ENCODE assay signal across 22 mouse cellular contexts in the genomic region with DNA sequence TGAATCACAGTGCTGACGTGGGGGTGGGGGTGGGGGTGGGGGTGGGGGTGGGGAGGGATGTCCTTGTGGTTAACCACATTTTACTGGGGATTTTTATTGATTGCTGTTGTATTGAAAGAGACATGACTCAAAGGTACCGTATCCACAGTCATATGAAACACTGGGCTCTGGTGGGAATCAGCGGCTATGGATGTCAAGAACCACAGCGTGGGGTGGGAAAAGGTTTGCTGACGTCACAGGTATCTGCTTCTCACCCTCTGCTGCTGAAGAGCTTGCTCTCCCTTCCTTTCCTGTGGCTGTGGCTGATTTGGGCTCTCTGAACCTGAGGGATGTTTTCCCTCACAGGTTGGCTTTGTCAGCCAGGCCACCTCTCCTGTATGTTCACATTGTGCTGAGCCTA. TPM values are rescaled to one million over a fixed set of nuclear protein-coding genes. Genes with fewer than 3 reads are reported as not detected.
DNase-seq lines count a peak whose midpoint lies in the region; TF ChIP-seq lines count a peak whose summit lies in the region.
"Had no signal": no experiment of that assay in that cellular context is flagged by ENCODE, and none has a peak within 500 bp of the region (broad histone marks: within the 10 kb centered on the region; RNA-seq: fewer than 3 reads in every experiment).

No protein-coding gene starts in this region.

- peak; percentile 19 for DNase-seq in 3T3-L1 (ENCODE audit: low read depth, low spot score)
- DNase-seq in CD4-positive helper T cell, adult 2 months (ENCODE audit: low read depth, low spot score) = peak; percentile 2
- peak; percentile 69 for DNase-seq in NIH3T3 (ENCODE audit: low read depth)
- DNase-seq in cerebellum, adult 8-10 months = no peak
- DNase-seq in lung, adult 18-20 months = no peak
- DNase-seq in midbrain, embryonic 10.5 days (ENCODE audit: low spot score) = no peak
- DNase-seq: adrenal gland, adult 8-10 months; adrenal gland, postnatal 14 days; adrenal gland, postnatal 36 days; B cell, adult 2 months; cerebellum, adult 11-12 months; cerebellum, adult 2 months; cerebellum, adult 9-11 months; cerebellum, postnatal 14 days; cerebellum, postnatal 36 days; embryo, embryonic 11 days had no signal

- no peaks in the 10 kb centered on the region for H3K36me3 ChIP-seq in myocyte (ENCODE audit: control insufficient read depth, insufficient read depth)
- no peaks in the 10 kb centered on the region for H3K36me3 ChIP-seq in midbrain, embryonic 10.5 days
- H3K36me3 ChIP-seq: embryonic facial prominence, embryonic 15.5 days; forebrain, embryonic 10.5 days; forebrain, embryonic 12.5 days had no signal

- H3K4me1 ChIP-seq in midbrain, embryonic 10.5 days = 0 out of 2 replicates have a peak, but pooled peaks cover 8% of the 10 kb centered on the region

- no peak for TF ChIP-seq POLR2A in myocyte (IDR thresholded peaks at IDR 0.05; ENCODE audit: insufficient read length, low read depth)

- 68% methylated on average over 5 of the region's 5 CpGs for WGBS in midbrain, embryonic 10.5 days

- H3K4me2 ChIP-seq in myocyte (ENCODE audit: low read depth) = peak overlapping the region; percentile 19
- H3K4me2 ChIP-seq: embryonic facial prominence, embryonic 13.5 days; embryonic facial prominence, embryonic 15.5 days; forebrain, embryonic 12.5 days had no signal

- no peak overlapping the region for H3ac ChIP-seq in myocyte (ENCODE audit: control insufficient read depth, insufficient read length)

- H3K4me3 ChIP-seq in myocyte = no peak overlapping the region
- H3K4me3 ChIP-seq in midbrain, embryonic 10.5 days = no peak overlapping the region
- H3K4me3 ChIP-seq: embryonic facial prominence, embryonic 13.5 days; embryonic facial prominence, embryonic 15.5 days; erythroblast, embryonic 14.5 days; forebrain, embryonic 10.5 days; forebrain, embryonic 12.5 days had no signal

- H3K27me3 ChIP-seq in myocyte (ENCODE audit: control insufficient read depth, insufficient read depth, insufficient read length) = no peaks in the 10 kb centered on the region
- H3K27me3 ChIP-seq in midbrain, embryonic 10.5 days (ENCODE audit: low read depth, poor library complexity, severe bottlenecking) = no peaks in the 10 kb centered on the region
- H3K27me3 ChIP-seq: embryonic facial prominence, embryonic 13.5 days; embryonic facial prominence, embryonic 15.5 days; forebrain, embryonic 12.5 days had no signal

- H3K9me3 ChIP-seq in midbrain, embryonic 10.5 days (replicated peaks) = no peaks in the 10 kb centered on the region
- H3K9me3 ChIP-seq: embryonic facial prominence, embryonic 13.5 days; embryonic facial prominence, embryonic 15.5 days; forebrain, embryonic 10.5 days; forebrain, embryonic 12.5 days had no signal

- H3K27ac ChIP-seq in midbrain, embryonic 10.5 days (replicated peaks) = no peak overlapping the region
- H3K27ac ChIP-seq: embryonic facial prominence, embryonic 13.5 days; embryonic facial prominence, embryonic 15.5 days; forebrain, embryonic 10.5 days; forebrain, embryonic 12.5 days had no signal

- H3K79me2 ChIP-seq in myocyte (ENCODE audit: control insufficient read depth, insufficient read depth) = peaks cover 17% of the 10 kb centered on the region

TF ChIP-seq in myocyte, 11 proteins besides CTCF, POLR2A, EP300 and RAD21:
- TF ChIP-seq MYOG (IDR thresholded peaks at IDR 0.05; ENCODE audit: control insufficient read depth in 1 of 3, insufficient read depth in 1 of 3, insufficient read length in 2 of 3, low read depth in 2 of 3) = no peak
- TF ChIP-seq SRF (IDR thresholded peaks at IDR 0.05; ENCODE audit: control insufficient read depth, insufficient read length, low read depth) = no peak

RNA-seq across cellular contexts. Expression of a gene that starts 29.6 kb away (rescaled TPM):
- 9.3 TPM for polyA plus RNA-seq in myocyte (2012; fragmentation: generic; extraction: Trizol)
- 11.1 and 13.9 TPM in 2 replicates for polyA plus RNA-seq in midbrain, embryonic 10.5 days (2016; fragmentation: Nextera tagmentation; extraction: Ambion mirVana)
- polyA plus RNA-seq: erythroblast, embryonic 14.5 days had no signal

Comparison
In these comparisons a context has a peak if more than half of its experiments do, and no peak if none do; other contexts are left out.
1. DNase-seq: peak in 3T3-L1 (single experiment), CD4-positive helper T cell, adult 2 months (single experiment) and NIH3T3 (single experiment); none in cerebellum, adult 8-10 months (single experiment), lung, adult 18-20 months (0 of 2) and midbrain, embryonic 10.5 days (single experiment).